Mouse (Mus musculus) neural tube, embryonic 11.5 days (tissue): ENCODE data around the gene Sec24b. TPM values are rescaled to one million over a fixed set of nuclear protein-coding genes. Genes with fewer than 3 reads are reported as not detected.

Source experiments
- ATAC-seq: fragments of 200-750 bp; cut with Nextera tagmentation; 2 replicates; pipeline ENCODE4 v1.8.0; 2017; ENCODE audit warnings: moderate number of reproducible peaks, mild to moderate bottlenecking, moderate TSS enrichment, moderate library complexity; ENCODE audit not compliant: insufficient read depth, low FRiP score, low TSS enrichment
- DNase-seq: peaks from one replicate; pipeline ENCODE4 v3.0.0-alpha.2; 2015; ENCODE audit warnings: low spot score
- H3K27ac ChIP-seq: fragments of 300-500 bp; sonication (generic); 2 replicates; pipeline ENCODE4 v1.5.1; 2014; ENCODE audit warnings: low read depth, mild to moderate bottlenecking, low read length
- H3K27me3 ChIP-seq: fragments of 300-500 bp; sonication (generic); 2 replicates; pipeline ENCODE4 v1.6.1; 2014; ENCODE audit warnings: mild to moderate bottlenecking, low read length, mixed read lengths; ENCODE audit not compliant: control insufficient read depth, insufficient read depth
- H3K36me3 ChIP-seq: fragments of 300-500 bp; sonication (generic); 2 replicates; pipeline ENCODE4 v1.6.1; 2014; ENCODE audit warnings: mild to moderate bottlenecking, low read length, moderate library complexity, mixed read lengths; ENCODE audit not compliant: control insufficient read depth, insufficient read depth
- H3K4me1 ChIP-seq: fragments of 300-500 bp; sonication (generic); 2 replicates; pipeline ENCODE4 v1.6.1; 2014; ENCODE audit warnings: low read length, mixed read lengths; ENCODE audit not compliant: control insufficient read depth, insufficient read depth
- H3K4me2 ChIP-seq: fragments of 300-500 bp; sonication (generic); 2 replicates; pipeline ENCODE4 v1.6.1; 2014; ENCODE audit warnings: low read depth, mild to moderate bottlenecking, moderate library complexity
- H3K4me3 ChIP-seq: fragments of 300-500 bp; sonication (generic); 2 replicates; pipeline ENCODE4 v1.5.1; 2014; ENCODE audit warnings: low read depth, low read length
- H3K9ac ChIP-seq: fragments of 300-500 bp; sonication (generic); 2 replicates; pipeline ENCODE4 v1.6.1; 2014; ENCODE audit warnings: mild to moderate bottlenecking, low read length
- H3K9me3 ChIP-seq: fragments of 300-500 bp; sonication (generic); 2 replicates; pipeline ENCODE4 v1.6.1; 2016; ENCODE audit warnings: low read length; ENCODE audit not compliant: control insufficient read depth
- WGBS: fragments of 180-500 bp; shearing (Covaris S2); extraction: QIAGEN DNeasy Blood & Tissue Kit; methylation state at CpG from one replicate; pipeline ENCODE4 v1.1.7; 2014; 5-methylcytosine and 5-hydroxymethylcytosine counted together
- polyA plus RNA-seq: library from polyadenylated mRNA; unstranded; fragments of >200 nt; fragmentation: Nextera tagmentation; extraction: Ambion mirVana; gene quantifications from 2 replicates; pipeline ENCODE4 v1.2.1, GENCODE M21; 2014

Gene Sec24b
- polyA plus RNA-seq, 1 experiment from 2014 or later = 35.6 TPM

DNA sequence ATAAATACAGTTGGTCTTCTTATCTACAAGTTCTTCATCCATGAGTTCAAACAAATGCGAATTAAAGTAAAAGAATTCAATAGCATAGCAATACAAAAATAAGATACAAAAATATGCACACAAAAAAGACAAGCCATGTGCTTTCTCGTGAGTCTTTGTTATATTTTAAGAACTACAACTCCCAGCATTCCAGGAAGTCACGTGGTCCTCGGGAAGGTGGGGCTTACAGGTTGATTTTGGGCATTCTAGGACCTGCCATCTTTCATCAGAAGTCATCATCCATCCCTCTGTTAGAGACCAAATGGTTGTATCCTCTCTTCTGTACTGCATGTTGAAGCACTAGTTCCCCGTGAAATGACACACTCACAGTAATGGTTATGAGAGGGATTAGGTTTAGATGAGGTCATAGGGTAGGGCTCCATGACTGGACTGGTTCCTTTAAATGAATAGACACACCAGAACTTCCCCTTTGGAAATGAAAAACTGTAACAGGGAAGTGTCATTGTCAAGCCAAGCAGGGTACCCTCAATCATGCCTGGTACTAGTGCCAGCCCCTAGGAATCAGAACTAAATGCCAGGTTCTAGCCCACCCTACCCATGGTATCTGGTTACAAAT is 112.1 kb downstream of the Sec24b start:
- Histone ChIP-seq H3K4me2 (no peak overlapping the region), H3K36me3 (no peaks in the 10 kb centered on the region), H3K4me3 (no peak overlapping the region), H3K9me3 (no peaks in the 10 kb centered on the region), H3K27me3 (no peaks in the 10 kb centered on the region), H3K9ac (no peak overlapping the region), H3K4me1 (no peaks in the 10 kb centered on the region), H3K27ac (no peak overlapping the region)
- WGBS = 85% methylated on average over 5 of the region's 5 CpGs
- ATAC-seq = no peak
- no peak for DNase-seq

DNA sequence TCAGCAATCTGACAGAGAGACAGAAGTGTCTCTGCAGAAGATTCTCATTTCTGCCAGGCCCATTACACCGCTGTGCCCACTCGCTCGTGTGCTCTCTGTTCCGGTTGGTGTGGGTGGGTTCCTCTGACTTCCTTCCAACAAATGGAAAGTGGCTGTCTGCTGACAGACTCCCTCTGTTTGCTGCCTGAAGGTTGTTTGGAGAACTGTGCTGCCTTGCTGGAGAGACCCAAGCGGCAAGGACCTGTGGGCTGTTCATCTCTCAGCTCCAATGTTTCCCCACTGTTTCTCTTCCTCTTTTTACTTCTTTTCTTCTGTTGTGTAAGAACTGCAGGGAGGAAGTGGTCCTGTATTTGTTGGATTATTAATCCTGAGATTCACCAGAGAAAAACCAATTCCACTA is 113.0 kb downstream of the Sec24b start:
- Histone ChIP-seq H3K36me3 (no peaks in the 10 kb centered on the region), H3K27me3 (no peaks in the 10 kb centered on the region), H3K4me3 (no peak overlapping the region), H3K9me3 (no peaks in the 10 kb centered on the region), H3K4me1 (no peaks in the 10 kb centered on the region), H3K4me2 (no peak overlapping the region), H3K9ac (no peak overlapping the region), H3K27ac (no peak overlapping the region)
- ATAC-seq (no peak), DNase-seq (no peak)
- 94% methylated on average over 5 of the region's 5 CpGs for WGBS

DNA sequence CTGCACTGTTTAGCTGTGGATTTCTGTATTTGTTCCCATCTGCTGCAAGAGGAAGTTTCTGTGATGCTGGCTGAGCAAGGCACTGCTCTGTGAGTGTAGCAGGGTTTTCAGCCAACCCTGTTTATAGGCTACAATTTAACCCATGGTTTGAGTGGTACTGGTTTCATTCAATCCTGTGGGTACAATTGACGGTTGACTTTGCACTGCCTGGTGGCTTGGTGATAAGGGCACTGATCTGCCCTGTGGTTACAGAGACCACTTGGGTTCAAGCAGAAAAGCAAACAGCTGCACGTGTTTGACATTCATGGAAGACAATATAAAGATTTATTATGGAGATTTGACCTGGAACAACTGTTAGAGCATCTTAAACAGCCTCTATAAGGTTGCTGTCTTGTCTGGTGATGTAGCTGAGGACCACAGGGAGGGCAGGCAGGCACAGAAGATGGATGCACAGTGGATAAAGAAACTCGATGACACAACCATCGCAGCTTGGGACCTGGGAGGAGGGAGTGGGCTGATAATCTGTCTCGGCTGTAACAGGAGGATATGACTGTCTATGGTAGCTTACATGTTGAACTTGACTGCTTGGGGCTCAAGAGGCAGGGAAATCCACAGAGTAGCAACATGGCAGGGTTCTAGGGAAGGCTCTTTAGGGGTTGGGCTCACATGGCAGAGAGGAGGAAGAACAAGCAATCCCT is 115.0 kb downstream of the Sec24b start:
- H3K4me3 ChIP-seq = no peak overlapping the region
- DNase-seq (no peak), ATAC-seq (no peak)
- H3K9ac ChIP-seq = no peak overlapping the region
- H3K27me3 ChIP-seq = no peaks in the 10 kb centered on the region
- no peaks in the 10 kb centered on the region for H3K36me3 ChIP-seq
- WGBS = 78% methylated on average over 5 of the region's 5 CpGs
- no peaks in the 10 kb centered on the region for H3K9me3 ChIP-seq
- no peak overlapping the region for H3K27ac ChIP-seq
- H3K4me2 ChIP-seq = no peak overlapping the region
- H3K4me1 ChIP-seq = no peaks in the 10 kb centered on the region

DNA sequence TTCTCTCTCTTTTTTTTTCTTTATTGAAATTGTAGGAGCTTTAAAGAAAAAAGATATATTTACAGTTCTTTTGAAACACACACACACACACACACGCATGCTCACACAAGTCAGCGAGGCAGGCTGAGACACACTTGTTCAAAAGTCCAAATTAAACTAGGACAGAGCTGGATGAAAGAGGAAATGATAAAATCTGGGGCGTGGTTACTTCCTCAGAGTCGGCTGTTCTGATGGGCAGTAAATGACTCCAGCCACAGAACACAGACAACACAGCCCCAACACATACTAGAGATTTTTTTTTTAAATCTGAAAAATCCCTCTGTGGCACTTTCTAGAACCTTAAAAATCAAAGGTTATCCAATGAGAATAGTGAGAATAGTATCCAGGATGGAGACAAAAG is 117.5 kb downstream of the Sec24b start:
- Histone ChIP-seq H3K36me3 (no peaks in the 10 kb centered on the region), H3K27me3 (no peaks in the 10 kb centered on the region), H3K27ac (no peak overlapping the region), H3K4me2 (no peak overlapping the region), H3K9ac (no peak overlapping the region), H3K9me3 (no peaks in the 10 kb centered on the region), H3K4me1 (no peaks in the 10 kb centered on the region), H3K4me3 (no peak overlapping the region)
- DNase-seq (no peak), ATAC-seq (no peak)
- WGBS = 77% methylated on average over 4 of the region's 4 CpGs

DNA sequence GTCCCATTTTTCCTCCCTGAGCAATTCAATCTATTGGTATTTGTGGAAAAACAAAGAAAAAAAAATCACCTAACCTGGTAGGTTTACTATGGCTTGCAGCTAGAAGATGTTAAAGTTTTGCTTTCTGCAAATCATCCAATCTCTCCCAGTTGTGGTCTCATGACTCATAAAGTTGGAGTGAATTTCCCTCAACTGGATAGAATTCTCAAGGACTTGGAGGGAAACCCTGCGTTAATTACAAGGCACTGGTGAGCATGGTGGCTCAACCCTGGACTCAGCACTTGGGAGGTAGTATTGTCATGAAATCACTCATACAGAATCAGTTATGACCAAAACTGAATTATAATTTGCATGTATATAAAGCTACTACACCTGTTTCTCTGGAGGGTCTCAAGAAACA is 120.1 kb downstream of the Sec24b start:
- Histone ChIP-seq H3K4me3 (no peak overlapping the region), H3K27me3 (no peaks in the 10 kb centered on the region), H3K27ac (no peak overlapping the region), H3K9me3 (no peaks in the 10 kb centered on the region), H3K9ac (no peak overlapping the region), H3K4me2 (no peak overlapping the region), H3K4me1 (no peaks in the 10 kb centered on the region), H3K36me3 (no peaks in the 10 kb centered on the region)
- no peak for DNase-seq
- 92% methylated on average over 1 of the region's 1 CpGs for WGBS
- no peak for ATAC-seq

DNA sequence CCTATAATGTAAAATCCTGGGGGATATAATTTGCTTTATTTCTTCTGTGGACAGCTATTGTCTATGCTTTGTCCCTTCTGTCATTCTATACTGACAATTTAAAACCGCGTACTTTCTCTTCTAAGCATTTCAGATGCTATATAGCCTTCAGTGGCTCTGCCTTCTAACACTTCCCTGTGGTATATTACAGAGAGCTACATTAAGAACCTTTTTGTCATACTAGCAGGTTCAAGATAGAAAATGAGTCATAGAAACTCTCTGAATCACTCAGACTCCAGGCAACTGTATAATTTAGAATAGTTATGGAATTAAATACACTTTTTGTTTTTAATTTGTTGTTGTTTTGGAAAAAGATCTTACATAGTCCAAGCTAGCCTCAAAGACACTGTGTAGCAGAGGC is 120.6 kb downstream of the Sec24b start:
- 93% methylated on average over 2 of the region's 2 CpGs for WGBS
- no peaks in the 10 kb centered on the region for H3K4me1 ChIP-seq
- no peak overlapping the region for H3K4me3 ChIP-seq
- H3K27me3 ChIP-seq = no peaks in the 10 kb centered on the region
- no peak for DNase-seq
- no peak for ATAC-seq
- H3K36me3 ChIP-seq = no peaks in the 10 kb centered on the region
- H3K9me3 ChIP-seq = no peaks in the 10 kb centered on the region
- H3K9ac ChIP-seq = no peak overlapping the region
- H3K27ac ChIP-seq = no peak overlapping the region
- H3K4me2 ChIP-seq = no peak overlapping the region

DNA sequence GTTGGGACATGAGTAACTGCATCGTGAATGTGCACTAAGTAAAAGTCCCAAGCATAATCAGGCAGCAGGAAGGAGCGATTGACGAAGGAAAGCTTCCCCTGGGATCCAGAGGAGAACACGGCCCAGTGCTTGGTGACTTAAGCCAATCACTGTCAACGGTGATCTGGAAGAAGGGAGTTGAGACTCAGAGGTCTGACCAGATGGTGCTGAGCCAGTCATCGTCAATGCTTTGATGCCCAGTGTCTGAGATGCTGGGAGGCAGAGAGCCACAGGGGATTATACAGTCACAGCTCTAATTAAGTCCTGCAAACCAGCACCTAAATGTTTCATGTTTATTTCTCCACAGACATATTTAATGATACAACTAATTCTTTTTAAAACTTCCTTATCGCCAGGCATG is 122.3 kb downstream of the Sec24b start:
- no peak overlapping the region for H3K4me3 ChIP-seq
- 65% methylated on average over 7 of the region's 7 CpGs for WGBS
- no peak overlapping the region for H3K9ac ChIP-seq
- DNase-seq (no peak), ATAC-seq (no peak)
- no peaks in the 10 kb centered on the region for H3K36me3 ChIP-seq
- H3K4me2 ChIP-seq = no peak overlapping the region
- no peak overlapping the region for H3K27ac ChIP-seq
- no peaks in the 10 kb centered on the region for H3K4me1 ChIP-seq
- no peaks in the 10 kb centered on the region for H3K9me3 ChIP-seq
- no peaks in the 10 kb centered on the region for H3K27me3 ChIP-seq

DNA sequence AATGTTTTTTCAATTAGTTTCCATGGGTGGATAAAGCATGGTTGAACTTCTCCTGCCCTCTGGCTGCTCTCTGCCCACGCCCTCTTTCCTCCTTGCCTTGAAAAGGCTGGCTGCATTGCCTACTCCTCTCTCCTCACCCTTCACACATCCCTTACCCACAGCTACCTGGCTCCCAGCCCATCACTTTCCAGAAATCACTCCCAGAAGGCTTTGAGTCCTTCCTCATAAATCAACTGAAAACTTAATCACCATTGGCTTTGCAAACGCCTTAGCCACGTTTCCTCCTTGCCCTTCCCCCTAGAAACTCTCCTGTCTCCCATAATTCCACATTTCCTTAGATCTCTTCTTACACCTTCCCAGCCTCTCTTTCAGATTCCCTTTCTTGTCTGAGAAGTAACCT is 123.5 kb downstream of the Sec24b start:
- Histone ChIP-seq H3K4me1 (no peaks in the 10 kb centered on the region), H3K4me2 (no peak overlapping the region), H3K9ac (no peak overlapping the region; the same call in 1 of the 2 replicates), H3K27me3 (no peaks in the 10 kb centered on the region), H3K36me3 (no peaks in the 10 kb centered on the region), H3K9me3 (no peaks in the 10 kb centered on the region), H3K4me3 (no peak overlapping the region), H3K27ac (no peak overlapping the region)
- no peak for DNase-seq
- WGBS = 50% methylated on average over 3 of the region's 3 CpGs
- no peak for ATAC-seq

DNA sequence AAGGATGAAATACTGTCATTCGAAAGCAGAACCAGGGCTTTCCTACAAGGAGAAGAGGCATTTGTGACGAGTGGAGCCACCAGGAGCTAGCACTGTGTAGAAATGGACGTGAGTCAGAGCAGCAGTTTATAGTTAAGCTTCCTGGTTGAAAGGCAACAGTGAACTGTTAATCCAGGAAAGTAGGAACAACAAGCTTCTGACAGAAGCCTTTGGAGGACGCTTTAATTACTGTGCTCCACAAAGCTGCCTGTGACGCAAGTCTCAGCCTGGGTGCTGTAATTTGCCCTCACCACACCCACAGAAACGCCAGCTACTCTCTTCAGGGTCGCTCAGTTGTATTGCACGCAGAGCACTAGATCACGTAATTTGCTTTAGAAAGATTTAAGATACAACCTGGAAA is 124.8 kb downstream of the Sec24b start:
- DNase-seq = no peak
- no peak for ATAC-seq
- Histone ChIP-seq H3K9me3 (no peaks in the 10 kb centered on the region), H3K27ac (no peak overlapping the region), H3K4me1 (no peaks in the 10 kb centered on the region), H3K27me3 (no peaks in the 10 kb centered on the region), H3K9ac (no peak overlapping the region), H3K4me2 (no peak overlapping the region), H3K36me3 (no peaks in the 10 kb centered on the region), H3K4me3 (no peak overlapping the region)
- WGBS = 51% methylated on average over 9 of the region's 9 CpGs
